Mouse (Mus musculus) ZHBTc4 (cell line): Measurements from ENCODE around the gene Rnf43.
A peak's percentile ranks its signal among the peaks of the same experiment; 100 is the strongest.

Experiments used
- DNase-seq: peaks from one replicate; pipeline ENCODE4 v3.0.0-alpha.2; 2011; ENCODE audit warnings: low read depth, low spot score

Gene Rnf43

GRCm38 (mm10) chr11:87758957-87759608, 96.6 kb downstream of the Rnf43 start:
- DNase-seq = no peak

GRCm38 (mm10) chr11:87759609-87760005, 97.1 kb downstream of the Rnf43 start:
- peak; percentile 75 for DNase-seq

GRCm38 (mm10) chr11:87760301-87761081, 98.0 kb downstream of the Rnf43 start, which contains the start of gene Tspoap1:
TSS of gene Tspoap1 (plus strand) at chr11:87760541.
- DNase-seq = no peak

- no peak for DNase-seq
Observed at GRCm38 (mm10) chr11:87761181-87761721, 98.7 kb downstream of the Rnf43 start.

- DNase-seq = no peak
Observed at GRCm38 (mm10) chr11:87761806-87762701, 99.5 kb downstream of the Rnf43 start.

GRCm38 (mm10) chr11:87762702-87763385, 100.3 kb downstream of the Rnf43 start:
- no peak for DNase-seq

- peak; percentile 95 for DNase-seq
Observed at GRCm38 (mm10) chr11:87763511-87763987, 101.0 kb downstream of the Rnf43 start.

GRCm38 (mm10) chr11:87763988-87764876, 101.7 kb downstream of the Rnf43 start:
- DNase-seq = no peak

GRCm38 (mm10) chr11:87768745-87769144, 106.2 kb downstream of the Rnf43 start:
- no peak for DNase-seq

GRCm38 (mm10) chr11:87770989-87771388, 108.5 kb downstream of the Rnf43 start:
- peak; percentile 68 for DNase-seq

GRCm38 (mm10) chr11:87772354-87772753, 109.8 kb downstream of the Rnf43 start:
- DNase-seq = no peak

GRCm38 (mm10) chr11:87778100-87778765, 115.7 kb downstream of the Rnf43 start:
- DNase-seq = peak; percentile 93

GRCm38 (mm10) chr11:87778915-87779314, 116.4 kb downstream of the Rnf43 start:
- no peak for DNase-seq

GRCm38 (mm10) chr11:87779392-87779791, 116.9 kb downstream of the Rnf43 start:
- no peak for DNase-seq

- DNase-seq = no peak
Observed at GRCm38 (mm10) chr11:87780130-87780529, 117.6 kb downstream of the Rnf43 start.
